Mouse (Mus musculus): Measurements from ENCODE around the gene Smox. TPM values are rescaled to one million over a fixed set of nuclear protein-coding genes. Genes with fewer than 3 reads are reported as not detected.
"Not testable (repeated sequence)": the region's sequence is repeated elsewhere in the genome, so short reads cannot be mapped to it uniquely, and the experiment has no call there.

Smox gene
- 10 to 100 TPM; 68.0 to 74.6 TPM for total RNA-seq (2021)
- long read RNA-seq, transcript Smox-201 (7 exons, 2,270 nt), result major isoform, 33 of 65 reads
- long read RNA-seq, partial matches to known transcripts, result 9 of 65 reads
- long read RNA-seq, other reads (novel, unspliced or antisense), result 12 of 65 reads

DNA sequence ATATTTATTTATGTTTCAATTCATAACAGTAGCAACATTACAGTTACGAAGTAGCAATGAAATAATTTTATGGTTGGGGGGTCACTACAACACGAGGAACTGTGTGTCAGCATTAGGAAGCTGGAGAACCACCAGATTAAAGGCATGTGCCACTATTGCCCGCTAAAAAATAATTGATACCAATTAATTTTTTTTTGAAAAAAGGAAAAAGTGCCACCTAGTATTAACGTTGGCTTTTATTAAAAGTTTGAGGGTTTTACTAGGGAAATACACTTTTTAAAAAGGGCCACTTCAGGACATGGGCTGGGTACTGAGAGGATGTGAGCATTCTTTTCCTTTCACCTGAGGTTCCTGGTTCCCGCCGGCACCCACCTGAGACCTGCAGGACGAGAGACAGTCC is at the start of gene Smox:
Gene Smox, plus strand, starts transcription at position 301 of the 400 bp plus-strand sequence.
- DNase-seq (ENCODE audit: low spot score in 2 of 2), result no peak

DNA sequence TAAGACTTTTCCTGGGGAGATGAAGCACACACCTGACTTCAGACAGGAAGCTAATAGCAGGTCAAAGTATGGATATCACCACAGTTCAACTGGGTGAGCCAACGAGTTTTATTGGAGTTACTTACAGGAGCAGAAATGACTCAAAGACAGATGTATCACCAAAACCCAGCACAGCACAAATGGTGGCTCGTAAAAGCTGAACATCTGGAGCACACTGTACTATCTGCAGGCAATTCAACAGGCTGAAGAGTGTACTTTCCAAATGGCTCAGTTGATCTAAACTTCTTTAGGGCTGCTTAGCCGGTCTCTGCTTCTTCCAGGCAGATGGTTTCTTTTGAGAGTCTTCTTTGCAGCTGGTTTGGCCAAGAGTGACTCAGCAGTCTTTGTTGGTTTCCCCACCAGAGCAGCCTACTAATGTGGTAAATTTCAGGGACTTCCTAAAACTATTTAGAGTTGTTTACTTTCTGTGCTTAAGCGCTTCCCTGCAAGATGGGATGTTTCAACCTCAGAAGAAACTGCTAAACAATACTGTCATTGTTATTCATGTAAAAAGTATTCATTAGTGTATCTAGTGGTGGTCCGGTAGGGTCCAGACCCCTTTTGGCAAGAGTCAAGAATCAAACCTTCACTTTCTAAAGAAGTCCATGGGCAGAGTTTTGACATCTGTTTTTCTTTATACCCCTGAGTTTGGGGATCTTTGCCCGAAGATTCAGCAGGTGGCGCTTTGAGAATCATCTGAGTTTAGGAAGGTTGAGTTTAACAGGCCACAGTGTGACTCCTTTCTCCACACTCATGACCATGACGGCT is 48.0 kb upstream of the Smox start:
- no peak for DNase-seq (ENCODE audit: low spot score in 2 of 2)

DNA sequence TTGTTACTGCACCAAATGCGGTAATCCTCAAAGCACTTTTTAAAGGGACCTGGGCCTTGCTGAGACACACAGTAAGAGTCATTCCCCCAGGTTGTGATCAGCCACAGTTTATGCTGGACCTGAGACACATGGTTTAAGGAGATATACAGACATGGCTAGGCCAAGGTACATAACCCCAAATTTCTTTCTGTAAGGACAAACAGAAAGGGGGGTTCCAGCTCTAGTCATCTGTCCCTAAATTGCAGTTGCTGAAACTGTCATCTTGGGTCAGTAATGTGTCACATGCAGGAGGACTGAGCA is 47.5 kb upstream of the Smox start:
- no peak for DNase-seq (ENCODE audit: low spot score in 2 of 2)

DNA sequence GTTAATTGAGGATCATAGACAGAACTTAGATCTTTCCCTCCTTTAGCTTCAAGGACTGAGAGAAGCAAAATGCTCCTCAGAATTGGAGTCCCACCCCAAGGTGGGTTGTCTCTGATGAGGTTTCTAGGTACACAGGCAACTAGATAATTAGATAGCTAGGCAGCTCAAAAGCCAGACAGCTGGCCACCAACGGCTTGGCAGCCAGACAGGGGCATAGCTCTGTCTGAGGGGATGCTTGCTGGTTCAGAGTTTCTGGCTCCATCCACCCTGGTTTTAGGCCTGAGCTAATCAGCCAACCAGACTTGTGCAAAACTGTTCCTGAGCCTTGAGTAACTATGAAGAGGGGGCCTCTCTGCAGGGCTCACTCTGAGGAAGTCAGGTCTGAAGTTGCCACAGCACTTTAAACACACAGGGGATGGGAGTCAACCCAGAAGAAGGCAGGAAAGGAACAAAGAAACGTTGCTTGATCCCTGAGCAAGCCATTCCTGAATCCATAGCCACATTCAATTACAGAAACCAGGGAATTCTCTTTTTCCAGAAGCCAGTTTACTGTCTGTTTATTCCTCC is 44.8 kb upstream of the Smox start:
- no peak for DNase-seq (ENCODE audit: low spot score in 2 of 2)

DNA sequence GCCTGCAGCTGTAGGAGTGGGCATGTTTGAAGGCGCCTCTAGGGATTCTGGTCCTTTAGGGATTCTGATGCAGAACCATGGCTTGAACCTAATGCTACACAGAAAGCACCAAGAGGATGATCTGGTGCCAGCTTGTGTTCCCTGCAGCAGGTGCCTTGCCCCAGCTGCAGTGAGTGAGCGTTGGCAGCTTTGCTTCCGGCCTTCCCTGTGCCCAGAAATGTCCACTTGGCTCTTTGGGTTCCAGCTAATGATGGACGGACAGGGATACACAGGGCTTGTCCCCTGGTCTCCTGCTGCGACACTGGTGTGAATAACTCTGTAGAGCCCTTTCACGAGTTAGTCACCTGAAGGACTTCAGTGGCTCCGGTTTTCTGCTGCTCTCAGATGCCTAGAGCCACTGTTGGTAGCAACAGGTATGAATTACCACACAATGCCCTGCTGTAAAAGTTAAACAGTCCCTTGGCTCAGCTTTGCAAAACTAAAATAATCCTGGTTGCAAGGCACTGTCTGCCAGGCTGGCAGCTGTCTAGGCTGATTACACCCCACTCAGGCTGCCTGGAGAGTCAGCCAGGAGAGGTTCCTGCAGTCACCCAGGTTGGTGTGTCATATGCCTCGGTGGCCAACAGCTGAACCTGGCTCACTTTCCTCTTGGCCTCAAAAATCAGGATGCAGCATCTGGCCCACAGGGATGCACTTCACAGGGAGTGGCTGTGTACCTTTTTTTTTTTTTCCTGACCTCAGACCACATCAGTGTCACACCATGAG is 43.5 kb upstream of the Smox start:
- peak in 1 of 2 experiments; percentile 22 for DNase-seq (ENCODE audit: low spot score in 2 of 2)

DNA sequence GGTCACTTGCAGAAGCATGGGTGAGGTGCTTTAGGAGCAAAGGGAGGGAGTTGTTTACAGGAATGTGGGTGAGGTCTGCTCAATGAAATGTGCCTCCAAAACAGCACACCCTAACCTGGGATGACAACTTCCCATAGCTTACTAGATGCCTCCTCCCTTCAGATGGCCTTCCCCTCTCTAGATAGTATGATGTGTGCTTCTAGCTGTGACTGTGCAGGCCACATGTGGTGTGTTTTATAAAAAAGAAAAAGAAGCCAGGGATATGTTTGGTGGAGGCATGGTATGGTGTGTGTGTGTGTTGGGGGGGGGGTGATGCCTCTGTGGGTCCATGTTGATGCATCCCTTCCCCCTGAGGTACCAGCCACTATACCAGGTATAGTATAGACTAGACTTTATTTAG is 42.9 kb upstream of the Smox start:
- DNase-seq (ENCODE audit: low spot score in 2 of 2), result no peak

DNA sequence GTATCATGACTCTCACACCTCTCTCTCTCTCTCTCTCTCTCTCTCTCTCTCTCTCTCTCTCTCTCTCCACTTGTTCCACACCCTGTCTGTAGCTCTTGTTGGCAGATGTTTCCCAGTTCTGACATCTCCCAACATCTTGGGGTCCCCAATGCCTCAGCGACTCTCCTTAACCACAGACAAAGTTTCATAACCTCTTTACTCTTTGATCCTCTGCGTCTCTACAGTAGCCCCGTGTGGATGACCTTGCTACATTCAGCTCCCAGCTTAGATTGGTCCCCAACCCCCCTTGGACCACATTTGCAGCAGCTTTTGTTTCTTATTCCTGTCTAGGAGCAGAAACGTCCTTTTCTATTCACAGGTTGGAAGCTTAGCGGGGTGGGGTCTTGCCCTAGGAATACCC is 41.6 kb upstream of the Smox start:
- DNase-seq (ENCODE audit: low spot score in 2 of 2), result no peak

DNA sequence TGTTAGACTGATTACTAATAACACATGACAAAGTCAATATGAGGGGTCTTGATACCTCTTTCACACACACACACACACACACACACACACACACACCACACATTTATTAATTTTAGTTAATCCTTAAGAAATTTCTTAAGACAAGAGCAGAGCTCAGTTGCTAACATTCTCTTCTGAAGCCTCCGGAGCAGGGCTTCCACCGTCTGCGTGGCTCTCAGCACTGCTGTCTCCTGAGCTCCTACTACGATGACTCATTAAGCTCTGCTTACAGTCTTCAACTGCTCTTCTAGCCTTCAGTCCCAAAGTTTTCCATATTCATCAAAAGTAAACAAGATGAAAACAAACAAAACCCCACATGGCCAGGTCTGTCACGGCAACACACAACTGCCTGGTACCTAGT is 40.8 kb upstream of the Smox start:
- DNase-seq (ENCODE audit: low spot score in 2 of 2), result no peak

DNA sequence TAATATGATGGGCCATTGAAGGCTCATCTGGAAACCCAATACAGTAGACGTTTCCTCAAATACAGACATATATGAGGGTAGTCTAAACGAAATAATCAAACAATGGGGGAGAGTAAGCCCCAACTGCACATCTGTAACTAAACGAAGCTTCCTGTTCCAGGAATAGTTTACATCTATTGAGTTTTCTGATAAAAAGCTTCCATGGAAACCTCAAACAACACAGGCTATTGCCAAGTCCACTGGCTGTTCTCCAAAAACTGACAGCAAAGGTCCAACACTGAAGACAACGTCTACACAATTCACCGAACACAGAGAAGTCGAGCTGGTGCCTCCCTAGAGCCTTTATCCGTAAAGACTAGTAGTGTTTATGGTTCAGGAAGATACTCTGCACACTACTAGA is 33.6 kb upstream of the Smox start:
- no peak for DNase-seq (ENCODE audit: low spot score in 2 of 2)

DNA sequence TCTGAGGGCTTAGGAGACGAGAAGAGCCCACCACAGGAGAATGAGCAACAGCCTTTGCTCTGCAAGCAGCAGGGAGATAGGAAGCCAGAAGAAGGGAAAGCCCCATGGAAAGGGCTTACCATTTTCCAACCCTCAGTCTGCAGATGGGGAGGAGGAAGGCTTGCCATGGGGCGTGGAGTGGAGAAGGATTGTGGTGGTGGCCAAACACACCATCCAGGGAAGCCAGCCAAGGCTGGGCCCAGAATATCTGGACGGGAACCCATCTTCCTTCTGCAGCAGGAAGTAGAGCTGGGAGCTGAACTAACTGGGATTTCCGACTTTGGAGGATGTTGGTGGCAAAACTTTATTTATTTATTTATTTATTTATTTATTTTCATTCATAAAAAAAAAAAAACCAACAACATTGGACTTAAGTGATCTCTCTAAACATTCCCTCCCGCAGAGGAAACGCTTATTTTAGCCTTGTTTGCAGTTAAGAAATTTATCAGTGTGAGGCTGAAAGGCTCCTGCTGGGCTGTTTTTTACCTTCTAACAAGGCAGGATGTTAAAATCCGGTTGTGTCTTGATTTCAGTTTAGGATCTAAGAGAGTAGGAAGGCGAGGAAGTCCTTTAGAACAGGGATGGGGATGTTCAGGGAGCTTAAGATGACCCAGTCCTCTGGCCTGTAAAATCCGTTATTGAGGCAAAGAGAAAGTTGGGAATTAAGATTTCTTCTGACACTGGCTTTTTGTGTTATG is 30.2 kb upstream of the Smox start:
- no peak for DNase-seq (ENCODE audit: low spot score in 2 of 2)

DNA sequence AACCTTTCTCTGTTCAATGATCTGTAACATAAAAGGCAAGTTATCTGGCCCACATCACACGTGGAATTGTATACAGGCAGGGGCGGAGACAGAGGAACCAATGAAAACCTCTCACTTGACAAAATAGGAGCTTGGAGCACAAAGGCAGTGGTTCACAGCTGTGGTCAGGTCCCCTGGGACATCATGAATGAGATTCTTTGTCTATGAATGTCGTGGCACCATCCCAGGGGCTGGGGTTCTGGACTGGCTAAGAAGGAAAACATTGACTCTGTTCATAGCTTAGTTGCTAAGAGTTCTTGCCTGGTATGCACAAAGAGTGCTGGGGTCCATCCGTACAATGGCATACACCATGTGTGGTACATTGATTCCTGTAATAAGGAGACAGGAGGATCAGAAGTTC is 28.3 kb upstream of the Smox start:
- DNase-seq (ENCODE audit: low spot score in 2 of 2), result no peak

DNA sequence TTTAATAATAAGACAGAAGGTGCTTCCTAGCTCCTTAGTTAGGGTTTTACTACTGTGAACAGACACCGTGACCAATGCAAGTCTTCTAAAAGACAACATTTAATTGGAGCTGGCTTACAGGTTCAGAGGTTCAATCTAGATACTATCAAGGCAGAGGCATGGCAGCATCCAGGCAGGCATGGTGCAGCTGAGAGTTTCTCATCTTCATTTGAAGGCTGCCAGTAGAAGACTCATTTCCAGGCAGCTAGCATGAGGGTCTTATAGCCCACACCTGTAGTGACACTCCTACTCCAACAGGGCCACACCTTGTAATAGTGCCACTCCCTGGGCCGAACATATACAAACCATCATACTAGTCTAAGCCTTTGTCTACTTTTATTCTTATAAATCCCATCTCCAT is 27.1 kb upstream of the Smox start:
- no peak for DNase-seq (ENCODE audit: low spot score in 2 of 2)

DNA sequence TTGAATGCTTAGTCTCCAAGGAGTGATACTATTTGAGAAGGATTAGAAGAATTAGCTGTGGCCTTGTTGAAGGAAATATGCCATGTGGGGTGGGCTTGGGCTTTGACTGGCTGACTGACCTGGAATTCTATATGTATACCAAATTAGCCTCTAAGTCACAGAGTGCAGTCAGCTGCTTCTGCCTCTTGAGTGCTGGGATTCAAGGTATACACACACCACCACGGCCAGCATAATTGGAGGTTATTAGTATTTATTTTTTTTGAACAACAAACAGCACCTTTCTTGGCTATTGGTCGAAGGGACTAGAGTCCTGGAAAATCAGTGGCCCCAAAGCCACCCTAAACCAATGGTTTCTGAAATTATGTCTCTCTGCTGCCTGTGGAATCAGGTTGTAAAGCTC is 24.6 kb upstream of the Smox start:
- DNase-seq (ENCODE audit: low spot score in 2 of 2), result no peak

DNA sequence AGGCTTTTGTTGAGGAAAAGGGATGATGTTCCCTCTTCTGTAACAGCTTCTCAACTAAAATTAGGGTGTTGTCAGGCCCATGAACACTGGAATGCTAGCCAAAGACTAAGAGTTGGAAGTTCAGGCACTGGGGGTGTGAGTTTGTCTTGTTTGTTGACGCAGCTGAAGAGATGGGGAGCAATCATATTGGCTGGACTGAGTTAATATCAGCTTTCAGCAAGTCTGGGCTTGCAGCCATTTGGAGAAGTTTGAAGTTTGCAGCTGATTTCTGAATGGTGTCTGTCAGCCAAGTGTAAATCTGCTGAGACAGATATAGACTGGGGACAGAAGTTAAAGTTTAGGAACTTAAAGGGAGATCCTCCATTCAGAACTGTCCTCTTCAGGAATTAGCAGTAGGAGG is 21.4 kb upstream of the Smox start:
- DNase-seq (ENCODE audit: low spot score in 2 of 2), result no peak

DNA sequence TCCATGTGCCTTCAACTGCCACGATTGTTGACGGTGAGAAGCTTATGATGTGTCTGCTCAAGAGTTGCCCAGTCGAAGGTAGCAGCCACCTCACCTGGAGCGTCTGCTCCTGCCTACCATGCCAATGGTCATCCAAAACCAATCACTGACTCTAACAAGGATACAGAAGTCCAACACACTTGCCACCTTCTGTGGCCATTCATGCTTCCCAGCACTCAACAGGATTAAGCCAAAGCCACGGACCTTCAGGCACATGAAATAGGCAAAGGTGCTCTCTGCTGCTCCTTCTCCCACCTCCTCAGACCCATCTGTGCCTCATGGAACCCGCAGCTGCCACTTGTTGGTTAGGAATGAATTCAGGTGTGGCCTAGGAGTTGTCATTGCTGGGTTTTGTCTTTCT is 17.5 kb upstream of the Smox start:
- no peak for DNase-seq (ENCODE audit: low spot score in 2 of 2)

DNA sequence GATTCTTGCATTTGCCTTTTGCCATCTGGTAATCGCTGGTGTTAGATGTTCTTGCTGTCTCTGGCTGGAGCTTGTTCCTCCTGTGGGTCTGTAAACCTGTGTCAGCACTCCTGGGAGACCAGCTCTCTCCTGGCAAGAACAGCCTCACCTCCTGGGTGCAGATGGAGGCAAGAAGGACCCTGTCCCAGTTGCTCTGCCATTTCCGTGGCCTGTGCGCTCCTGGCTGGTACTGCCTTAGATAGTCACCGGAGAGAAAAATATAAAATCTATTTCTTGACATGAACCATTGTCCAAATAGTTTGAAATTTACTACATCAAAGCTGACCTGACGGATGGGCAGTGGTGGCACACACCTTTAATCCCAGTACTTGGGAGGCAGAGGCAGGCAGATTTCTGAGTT is 14.2 kb upstream of the Smox start:
- not testable (repeated sequence) for DNase-seq (ENCODE audit: low spot score in 2 of 2)

DNA sequence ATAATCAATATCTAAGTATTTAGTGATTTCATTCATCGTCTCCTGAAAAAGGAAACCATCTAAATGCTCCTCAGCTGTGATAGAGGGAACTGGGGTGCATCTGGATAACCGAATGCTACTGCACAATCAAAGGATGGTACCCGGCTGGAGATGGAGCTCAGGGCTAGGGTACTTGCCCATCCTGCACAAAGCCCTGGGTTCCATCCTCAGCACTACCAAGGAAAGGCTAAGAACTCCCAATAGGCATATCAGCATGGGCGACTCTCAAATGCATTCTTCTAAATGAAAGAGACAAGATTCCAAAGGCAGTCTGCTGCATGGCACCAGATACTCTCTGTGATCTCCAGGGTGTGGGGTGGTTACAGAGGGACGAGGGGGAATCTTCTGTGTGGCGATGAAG is 13.4 kb upstream of the Smox start:
- no peak for DNase-seq (ENCODE audit: low spot score in 2 of 2)

DNA sequence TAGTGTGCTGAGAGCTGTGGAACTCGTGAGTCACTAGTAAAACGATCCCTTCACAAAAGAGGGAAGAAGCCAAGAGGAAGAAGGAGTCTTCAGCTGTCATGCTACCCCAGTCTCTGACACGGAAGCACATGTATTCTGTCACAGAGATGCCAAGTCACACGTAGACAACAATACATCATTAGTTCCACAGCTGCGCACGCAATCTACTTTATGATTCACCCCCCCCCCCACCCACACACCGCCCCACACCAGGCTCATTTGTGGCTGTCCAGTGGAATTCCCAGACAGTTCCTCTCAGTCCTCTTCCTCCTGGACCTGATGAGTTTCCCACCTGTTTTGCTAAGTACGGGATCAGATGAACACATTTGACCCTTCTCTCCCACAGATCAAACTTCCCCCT is 12.9 kb upstream of the Smox start:
- no peak for DNase-seq (ENCODE audit: low spot score in 2 of 2)

DNA sequence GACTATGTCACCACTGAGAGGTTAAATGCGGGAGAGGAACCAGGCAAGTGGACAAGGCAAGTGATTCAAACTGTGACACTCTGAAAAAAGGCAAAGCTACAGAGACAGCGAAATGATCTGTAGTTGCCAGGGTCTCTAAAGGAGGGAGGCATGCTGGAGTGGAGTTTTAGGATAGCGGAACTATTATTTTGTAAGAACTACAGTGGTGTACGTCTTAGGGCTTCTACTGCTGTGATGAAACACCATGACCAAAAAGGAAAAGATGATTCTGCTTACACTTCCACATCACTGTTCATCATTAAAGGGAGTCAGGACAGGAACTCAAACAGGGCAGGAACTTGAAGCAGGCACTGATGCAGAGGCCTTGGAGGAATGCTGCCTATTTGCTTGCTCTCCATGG is 12.4 kb upstream of the Smox start:
- DNase-seq (ENCODE audit: low spot score in 2 of 2), result no peak

DNA sequence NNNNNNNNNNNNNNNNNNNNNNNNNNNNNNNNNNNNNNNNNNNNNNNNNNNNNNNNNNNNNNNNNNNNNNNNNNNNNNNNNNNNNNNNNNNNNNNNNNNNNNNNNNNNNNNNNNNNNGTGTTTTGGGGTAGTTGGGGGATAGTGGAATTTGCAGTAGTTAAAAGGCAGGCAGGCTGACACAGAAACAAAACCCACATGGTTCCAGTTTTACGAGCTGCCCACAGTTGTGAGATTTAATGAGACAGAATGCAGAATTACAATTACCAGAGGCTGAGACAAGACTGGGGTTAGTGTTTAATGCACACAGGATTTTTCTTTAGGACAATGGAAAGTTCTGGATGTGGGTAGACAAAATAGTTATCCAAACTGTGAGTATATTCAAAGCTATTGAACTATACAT is 9.6 kb upstream of the Smox start:
- DNase-seq (ENCODE audit: low spot score in 2 of 2), result no peak

DNA sequence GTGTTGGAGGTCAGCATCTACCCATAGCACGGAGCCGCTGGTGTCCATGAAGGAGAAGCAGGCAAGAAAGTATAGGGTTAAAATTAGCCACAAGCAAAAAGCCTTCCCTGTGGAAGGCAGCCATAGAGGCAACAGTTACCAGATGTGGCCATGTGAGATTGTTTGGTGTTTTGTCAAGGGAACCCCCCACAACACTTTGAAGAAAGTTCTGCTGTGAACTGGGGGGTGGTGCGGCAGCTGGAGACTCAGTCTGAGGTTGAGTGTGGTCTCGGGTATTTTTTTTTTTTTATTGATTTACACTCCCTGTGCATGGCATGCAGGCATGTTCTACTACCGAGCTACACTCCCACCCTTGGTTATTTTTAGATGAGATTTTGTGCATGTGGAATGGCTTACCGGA is 8.8 kb upstream of the Smox start:
- DNase-seq (ENCODE audit: low spot score in 2 of 2), result no peak

DNA sequence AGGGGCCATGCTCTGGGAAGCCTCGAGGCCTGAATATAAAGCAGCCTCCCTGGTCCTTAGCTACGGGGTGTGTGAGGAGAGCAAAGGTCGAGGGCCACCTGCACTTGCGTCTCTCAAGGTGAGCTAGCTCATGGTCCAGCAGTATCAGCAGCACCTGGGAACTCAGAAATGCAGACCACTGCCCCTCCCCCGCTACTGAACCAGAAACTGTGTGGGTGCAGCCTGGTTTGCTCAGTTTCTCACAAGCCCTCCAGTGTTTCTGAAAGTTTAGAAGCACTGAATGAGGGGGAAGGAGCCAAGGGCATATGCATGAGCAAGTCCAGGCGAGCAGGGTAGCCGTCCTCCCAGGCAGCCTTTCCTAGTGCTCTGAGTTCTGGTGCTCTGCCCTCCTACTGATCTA is 7.7 kb upstream of the Smox start:
- no peak for DNase-seq (ENCODE audit: low spot score in 2 of 2)

Data from layer of hippocampus, postnatal 10 days (tissue).